Mouse (Mus musculus) bone marrow macrophage, adult 2 months (primary cell): ENCODE measurements around the gene Gmcl1. TPM values are rescaled to one million over a fixed set of nuclear protein-coding genes. Genes with fewer than 3 reads are reported as not detected.

ENCODE experiments used
- H3K27ac ChIP-seq: 2 replicates; pipeline ENCODE4 v1.5.1; 2012; ENCODE audit warnings: low read depth, low read length; ENCODE audit not compliant: insufficient read depth
- H3K4me1 ChIP-seq: 2 replicates; pipeline ENCODE4 v1.6.1; 2012; ENCODE audit warnings: low read length; ENCODE audit not compliant: control insufficient read depth, insufficient read depth
- H3K4me3 ChIP-seq: 2 replicates; pipeline ENCODE4 v1.5.1; 2012; ENCODE audit warnings: mild to moderate bottlenecking, low read length, moderate library complexity; ENCODE audit not compliant: insufficient read depth
- CTCF ChIP-seq: IDR thresholded peaks from 2 replicates; pipeline ENCODE4 v1.5.1; 2012; ENCODE audit warnings: low read depth, mild to moderate bottlenecking, low read length, moderate library complexity
- POLR2A ChIP-seq: IDR thresholded peaks from 2 replicates; pipeline ENCODE4 v1.6.1; 2012; ENCODE audit warnings: mild to moderate bottlenecking, low read depth, low read length, borderline replicate concordance
- polyA plus RNA-seq: library from polyadenylated mRNA; stranded (reverse); fragments of >200 nt; gene quantifications from 2 replicates; pipeline ENCODE4 v1.2.4, GENCODE M21; 2012; ENCODE audit not compliant: missing spikeins, insufficient read depth, insufficient read length

The Gmcl1 gene
- polyA plus RNA-seq, 1 experiment, result 15.6 TPM

- H3K4me3 ChIP-seq, result no peak overlapping the region
- H3K27ac ChIP-seq, result no peak overlapping the region
- peaks cover 4% of the 10 kb centered on the region for H3K4me1 ChIP-seq
- TF ChIP-seq CTCF (no peak), POLR2A (no peak)
Measured at GRCm38 (mm10) chr6:86644775-86645400, 88.3 kb downstream of the Gmcl1 start.

Other genes starting within 250 kb of the Gmcl1 start
- gene Pcbp1, start 207.1 kb downstream of the Gmcl1 start, polyA plus RNA-seq, result 177 and 185 TPM in 2 replicates
- gene Asprv1, start 105.2 kb downstream of the Gmcl1 start, polyA plus RNA-seq, result not detected in 2 replicates
- 19.1 and 25.3 TPM in 2 replicates for gene Mxd1, start 64.2 kb downstream of the Gmcl1 start, polyA plus RNA-seq
- 63.4 and 72.7 TPM in 2 replicates for gene Snrnp27, start 48.9 kb downstream of the Gmcl1 start, polyA plus RNA-seq
- gene Anxa4, start 60.2 kb upstream of the Gmcl1 start, polyA plus RNA-seq, result 305 and 317 TPM in 2 replicates
- gene Aak1, start 116.1 kb upstream of the Gmcl1 start, polyA plus RNA-seq, result 16.6 and 24.0 TPM in 2 replicates